Mouse (Mus musculus) forebrain, embryonic 16.5 days (tissue): ENCODE data around the gene Glrx3. TPM values are rescaled to one million over a fixed set of nuclear protein-coding genes. Genes with fewer than 3 reads are reported as not detected.

Experiments used
- ATAC-seq: fragments of 200-750 bp; cut with Nextera tagmentation; 2 replicates; pipeline ENCODE4 v1.8.0; 2017; ENCODE audit warnings: mild to moderate bottlenecking, moderate library complexity
- H3K27ac ChIP-seq: fragments of 300-500 bp; sonication (generic); 2 replicates; pipeline ENCODE4 v1.5.1; 2014; ENCODE audit warnings: low read length, control low read depth
- H3K27me3 ChIP-seq: fragments of 300-500 bp; sonication (generic); replicated peaks from 2 replicates; pipeline ENCODE4 v1.6.1; 2014; ENCODE audit warnings: low read length; ENCODE audit not compliant: control insufficient read depth, insufficient read depth
- H3K36me3 ChIP-seq: fragments of 300-500 bp; sonication (generic); 2 replicates; pipeline ENCODE4 v1.6.1; 2014; ENCODE audit not compliant: control insufficient read depth, insufficient read depth
- H3K4me1 ChIP-seq: fragments of 300-500 bp; sonication (generic); replicated peaks from 2 replicates; pipeline ENCODE4 v1.6.1; 2014; ENCODE audit warnings: low read length; ENCODE audit not compliant: control insufficient read depth, insufficient read depth
- H3K4me2 ChIP-seq: fragments of 300-500 bp; sonication (generic); 2 replicates; pipeline ENCODE4 v1.6.1; 2014; ENCODE audit warnings: mild to moderate bottlenecking, low read length, control low read depth
- H3K4me3 ChIP-seq: fragments of 300-500 bp; sonication (generic); replicated peaks from 2 replicates; pipeline ENCODE4 v1.5.1; 2014; ENCODE audit warnings: mild to moderate bottlenecking, low read length, control low read depth
- H3K9ac ChIP-seq: fragments of 300-500 bp; sonication (generic); replicated peaks from 2 replicates; pipeline ENCODE4 v1.6.1; 2014; ENCODE audit warnings: low read depth, low read length, control low read depth
- H3K9me3 ChIP-seq: fragments of 300-500 bp; sonication (generic); 2 replicates; pipeline ENCODE4 v1.6.1; 2016; ENCODE audit warnings: low read length; ENCODE audit not compliant: control insufficient read depth
- WGBS: fragments of 180-500 bp; shearing (Covaris S2); extraction: QIAGEN DNeasy Blood & Tissue Kit; methylation state at CpG from one replicate; pipeline ENCODE4 v1.1.7; 2014; 5-methylcytosine and 5-hydroxymethylcytosine counted together
- polyA plus RNA-seq: library from polyadenylated mRNA; unstranded; fragments of >200 nt; fragmentation: Nextera tagmentation; extraction: Ambion mirVana; gene quantifications from 2 replicates; pipeline ENCODE4 v1.2.1, GENCODE M21; 2015

The Glrx3 gene
- polyA plus RNA-seq = 253 and 278 TPM in 2 replicates

DNA sequence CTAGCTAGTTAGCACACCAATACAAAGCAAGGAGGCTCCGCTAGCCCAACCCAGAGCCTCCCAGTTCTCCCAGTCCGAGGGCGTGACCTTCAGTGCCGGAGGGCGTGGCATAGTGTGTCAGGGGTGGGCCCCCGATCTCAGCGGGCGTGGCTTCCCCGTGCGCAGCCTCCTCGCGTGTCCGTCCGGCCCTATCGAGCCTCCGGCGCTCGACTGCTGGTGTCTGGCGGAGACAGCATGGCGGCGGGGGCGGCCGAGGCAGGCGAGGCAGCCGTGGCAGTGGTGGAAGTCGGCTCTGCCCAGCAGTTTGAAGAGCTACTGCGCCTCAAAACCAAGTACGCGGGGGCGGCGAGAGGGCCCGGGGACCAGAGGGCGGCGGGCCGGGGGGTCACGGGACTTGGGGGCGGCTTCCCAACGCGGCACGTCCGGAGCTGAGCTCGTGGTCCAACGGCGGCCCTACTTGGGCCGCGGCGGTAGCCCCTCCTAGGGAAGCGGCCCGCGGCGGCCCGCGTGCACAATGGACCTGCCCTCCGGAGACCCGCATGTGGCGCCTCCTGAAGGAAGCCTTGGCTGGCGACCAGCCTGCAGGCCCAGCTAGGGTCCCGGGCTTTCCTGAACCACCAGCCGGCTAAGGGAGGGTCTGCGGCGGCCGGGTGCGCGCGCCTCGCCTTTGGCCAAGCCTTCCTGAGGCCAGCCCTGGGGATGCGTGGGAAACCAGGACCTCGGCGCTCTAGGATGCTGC lies at the start of gene Glrx3:
TSS of gene Glrx3 (plus strand) at position 175 of the 739 bp plus-strand sequence.
- Histone ChIP-seq H3K9me3 (no peaks in the 10 kb centered on the region), H3K27me3 (no peaks in the 10 kb centered on the region), H3K27ac (peak within 1 kb of the TSS; percentile 80), H3K4me2 (peak within 1 kb of the TSS; percentile 60), H3K9ac (peak within 1 kb of the TSS; percentile 85), H3K4me1 (peaks cover 22% of the 10 kb centered on the region), H3K36me3 (no peaks in the 10 kb centered on the region), H3K4me3 (peak within 1 kb of the TSS; percentile 77)
- WGBS = under 1% methylated on average over 65 of the region's 69 CpGs
- ATAC-seq = peak; percentile 96

DNA sequence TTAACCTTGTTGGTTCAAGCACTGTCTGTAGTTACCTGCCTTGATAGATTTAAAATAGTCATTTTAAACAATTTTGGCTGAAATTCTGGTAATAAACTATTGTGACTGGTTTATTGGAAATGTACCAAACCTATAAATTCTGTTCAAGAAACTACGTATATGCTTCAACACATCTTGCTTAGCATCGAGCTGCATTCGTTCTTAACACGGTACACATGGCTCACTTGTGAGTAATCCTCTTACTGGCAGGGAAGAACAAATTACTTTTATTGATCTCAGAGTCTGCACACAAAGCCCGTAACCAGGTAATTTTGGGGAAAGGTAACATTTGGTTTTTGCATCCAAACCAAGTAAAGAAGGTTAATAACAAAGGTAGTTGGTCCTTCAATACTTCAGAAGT lies 49.6 kb upstream of the Glrx3 start:
- no peak overlapping the region for H3K9ac ChIP-seq
- WGBS = 88% methylated on average over 5 of the region's 5 CpGs
- H3K4me2 ChIP-seq = no peak overlapping the region
- no peaks in the 10 kb centered on the region for H3K36me3 ChIP-seq
- ATAC-seq = no peak
- H3K4me3 ChIP-seq = no peak overlapping the region
- no peaks in the 10 kb centered on the region for H3K4me1 ChIP-seq
- no peaks in the 10 kb centered on the region for H3K9me3 ChIP-seq
- no peak overlapping the region for H3K27ac ChIP-seq
- no peaks in the 10 kb centered on the region for H3K27me3 ChIP-seq

DNA sequence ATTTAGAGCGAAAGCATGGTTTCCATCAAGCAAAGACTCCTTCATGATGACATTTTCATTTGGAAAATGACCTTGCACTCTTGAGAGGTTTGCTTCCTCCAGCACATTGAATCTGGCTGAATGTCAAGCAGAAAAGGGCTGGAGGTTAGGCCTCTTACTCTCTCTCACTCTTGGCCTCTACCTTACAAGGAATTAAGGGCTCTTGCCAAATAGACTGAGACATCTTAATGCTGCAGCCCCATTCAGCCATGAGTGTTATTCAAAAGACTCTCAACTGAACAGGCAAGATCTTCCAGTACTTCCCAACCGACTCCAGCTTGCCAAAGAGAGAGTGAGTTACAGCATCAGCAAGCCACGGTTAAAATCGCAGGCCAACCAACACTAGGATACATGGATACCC lies 42.0 kb upstream of the Glrx3 start:
- no peak overlapping the region for H3K27ac ChIP-seq
- H3K27me3 ChIP-seq = no peaks in the 10 kb centered on the region
- no peak overlapping the region for H3K9ac ChIP-seq
- ATAC-seq = no peak
- no peak overlapping the region for H3K4me3 ChIP-seq
- no peak overlapping the region for H3K4me2 ChIP-seq
- H3K36me3 ChIP-seq = no peaks in the 10 kb centered on the region
- no peaks in the 10 kb centered on the region for H3K9me3 ChIP-seq
- WGBS = 85% methylated on average over 4 of the region's 4 CpGs
- H3K4me1 ChIP-seq = no peaks in the 10 kb centered on the region

DNA sequence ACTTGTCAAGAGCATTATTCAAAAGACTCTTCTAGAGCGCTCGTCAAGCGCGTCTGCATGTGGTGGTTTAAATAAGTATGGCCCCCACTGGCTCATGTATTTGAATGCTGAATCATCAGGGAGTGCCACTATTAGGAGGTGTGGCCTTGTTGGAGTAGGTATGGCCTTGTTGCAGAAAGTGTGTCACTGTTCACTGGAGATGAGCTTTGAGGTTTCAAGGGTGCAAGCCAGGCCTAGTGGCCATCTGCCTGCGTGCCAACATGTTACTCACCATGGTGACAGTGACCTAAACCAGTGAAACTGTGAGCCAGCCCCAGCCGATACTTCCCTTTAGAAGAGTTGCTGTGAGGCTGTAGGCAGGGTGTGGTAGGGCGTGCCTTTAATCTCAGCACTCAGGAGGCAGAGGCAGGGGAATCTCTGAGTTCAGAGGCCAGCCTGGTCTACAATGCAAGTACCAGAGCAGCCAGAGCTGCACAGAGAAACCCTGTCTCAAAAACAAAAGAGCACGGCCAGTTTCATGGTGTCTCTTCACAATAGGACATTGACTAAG lies 40.0 kb upstream of the Glrx3 start:
- no peak overlapping the region for H3K9ac ChIP-seq
- no peak for ATAC-seq
- H3K4me3 ChIP-seq = no peak overlapping the region
- H3K9me3 ChIP-seq = no peaks in the 10 kb centered on the region
- H3K36me3 ChIP-seq = no peaks in the 10 kb centered on the region
- H3K27me3 ChIP-seq = no peaks in the 10 kb centered on the region
- no peak overlapping the region for H3K4me2 ChIP-seq
- 92% methylated on average over 8 of the region's 8 CpGs for WGBS
- H3K4me1 ChIP-seq = no peaks in the 10 kb centered on the region
- no peak overlapping the region for H3K27ac ChIP-seq

DNA sequence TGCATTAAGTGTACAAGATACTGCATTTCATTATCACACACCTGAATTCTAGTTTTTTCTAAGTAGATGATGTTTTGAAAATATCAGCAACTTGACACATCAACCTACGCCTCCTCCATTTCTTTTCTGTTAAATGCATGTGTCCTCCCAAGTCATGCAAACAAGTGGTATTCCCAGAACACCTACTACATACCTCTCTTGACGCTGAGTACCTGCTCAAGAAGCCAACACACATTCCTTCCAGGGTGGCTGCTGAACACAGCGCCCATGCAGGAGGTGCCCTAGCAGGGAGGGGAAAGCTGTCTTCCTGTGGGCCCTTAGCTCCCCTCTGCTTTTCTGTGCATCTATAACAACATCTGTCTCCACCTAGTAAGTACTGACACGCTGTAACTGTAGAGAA lies 38.4 kb upstream of the Glrx3 start:
- no peak overlapping the region for H3K9ac ChIP-seq
- 90% methylated on average over 4 of the region's 4 CpGs for WGBS
- no peaks in the 10 kb centered on the region for H3K4me1 ChIP-seq
- no peak overlapping the region for H3K4me2 ChIP-seq
- no peak for ATAC-seq
- H3K27ac ChIP-seq = no peak overlapping the region
- no peaks in the 10 kb centered on the region for H3K36me3 ChIP-seq
- no peak overlapping the region for H3K4me3 ChIP-seq
- H3K27me3 ChIP-seq = no peaks in the 10 kb centered on the region
- no peaks in the 10 kb centered on the region for H3K9me3 ChIP-seq

DNA sequence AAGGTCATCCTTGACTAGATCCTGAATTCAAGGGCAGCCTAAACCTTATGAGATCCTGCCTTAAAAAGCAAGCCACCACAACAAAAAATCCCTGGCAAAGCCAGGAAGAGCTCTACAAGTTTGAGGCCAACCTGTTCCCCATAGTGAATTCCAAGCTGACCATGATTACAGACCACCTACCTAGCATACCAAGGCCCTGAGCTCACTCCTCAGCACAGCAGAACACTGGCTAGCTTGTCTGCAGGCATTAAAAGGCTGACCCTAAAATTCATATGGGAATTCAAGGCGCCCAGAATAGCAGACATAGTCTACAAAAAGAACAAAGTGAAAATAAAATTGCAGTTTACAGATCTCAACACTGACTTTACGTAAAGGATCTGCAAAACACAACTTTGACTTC lies 33.3 kb upstream of the Glrx3 start:
- ATAC-seq = no peak
- 88% methylated on average over 2 of the region's 2 CpGs for WGBS
- H3K9ac ChIP-seq = no peak overlapping the region

DNA sequence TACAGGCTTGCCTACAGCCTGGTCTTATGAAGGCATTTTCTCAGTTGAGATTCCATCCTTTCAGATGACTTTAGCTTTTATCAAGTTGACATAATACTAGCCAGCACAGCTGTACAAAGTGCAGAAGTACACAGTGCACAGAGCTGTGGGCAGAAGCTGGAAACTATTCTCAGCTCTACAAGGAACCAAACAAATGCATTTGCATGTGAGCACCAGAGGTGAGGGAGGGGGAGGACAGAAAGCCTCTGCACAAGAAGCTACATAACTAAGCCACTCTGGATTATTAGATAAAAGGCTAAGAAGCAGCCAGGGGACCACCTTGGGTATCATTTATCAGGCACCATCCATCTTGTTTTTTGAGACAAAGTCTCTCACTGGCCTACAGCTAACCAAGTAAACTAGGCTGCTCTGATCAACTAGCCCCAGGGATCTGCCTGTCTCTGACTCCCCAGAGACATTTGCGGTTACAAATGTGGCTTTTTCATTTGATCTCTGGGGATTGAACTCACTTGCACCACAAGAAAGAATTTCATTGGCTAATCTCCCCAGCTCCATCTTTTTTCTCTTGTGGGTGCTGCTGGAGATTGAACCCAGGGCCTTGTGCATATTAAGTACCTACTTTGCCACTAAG lies 29.9 kb upstream of the Glrx3 start:
- Histone ChIP-seq H3K36me3 (no peaks in the 10 kb centered on the region), H3K4me2 (no peak overlapping the region), H3K9me3 (no peaks in the 10 kb centered on the region), H3K4me3 (no peak overlapping the region), H3K9ac (no peak overlapping the region), H3K27me3 (no peaks in the 10 kb centered on the region), H3K4me1 (peaks cover 4% of the 10 kb centered on the region), H3K27ac (no peak overlapping the region)
- ATAC-seq = no peak
- WGBS = 90% methylated on average over 1 of the region's 1 CpGs

More for the DNA sequence above, 33.3 kb upstream of the Glrx3 start:
- H3K27ac ChIP-seq = no peak overlapping the region
- H3K27me3 ChIP-seq = no peaks in the 10 kb centered on the region
- no peaks in the 10 kb centered on the region for H3K36me3 ChIP-seq
- H3K9me3 ChIP-seq = no peaks in the 10 kb centered on the region
- H3K4me2 ChIP-seq = no peak overlapping the region
- H3K4me3 ChIP-seq = no peak overlapping the region
- H3K4me1 ChIP-seq = no peaks in the 10 kb centered on the region

DNA sequence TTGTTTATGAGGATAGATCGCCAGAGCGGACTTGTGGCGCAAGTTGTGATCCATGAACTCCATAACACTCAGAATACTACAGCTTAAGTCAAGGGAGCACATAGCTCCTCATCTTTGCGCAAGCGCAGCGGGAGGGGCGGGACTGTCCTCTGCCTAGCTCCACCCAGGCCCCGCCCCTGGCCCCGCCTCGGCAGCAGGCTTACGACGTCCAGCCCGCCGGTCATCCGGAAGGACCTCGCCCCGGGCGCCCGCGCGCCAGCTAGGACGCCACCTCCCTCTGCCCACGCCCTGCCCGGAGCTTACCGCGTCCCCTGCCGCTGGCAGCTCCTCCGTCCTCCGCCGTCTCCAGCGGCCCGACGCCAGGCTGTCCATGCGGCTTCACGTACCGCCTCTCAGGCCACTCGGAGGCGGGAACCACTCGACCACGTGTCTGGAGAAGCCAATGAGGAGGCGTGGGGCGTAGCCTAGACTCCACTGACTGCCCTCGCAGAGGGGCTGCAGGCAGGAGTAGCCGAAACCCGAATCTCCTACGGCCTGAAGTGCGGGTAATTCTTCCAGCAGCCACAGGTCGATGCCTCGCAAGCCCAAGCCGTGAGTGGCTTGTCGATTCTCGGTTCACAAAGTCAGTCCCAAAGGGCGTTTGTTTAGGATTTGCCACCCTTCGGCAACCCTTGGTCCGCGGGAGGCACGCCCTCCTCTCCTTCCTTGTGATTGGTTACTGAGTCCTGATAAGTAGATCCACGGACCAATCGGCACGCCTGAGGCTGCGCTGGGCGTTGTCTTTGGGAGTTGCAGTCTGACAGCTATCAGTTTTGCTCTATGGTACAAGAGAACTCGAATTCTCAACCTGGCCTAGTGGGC lies 26.8 kb upstream of the Glrx3 start, which contains the start of gene 9430038I01Rik:
TSS of gene 9430038I01Rik (minus strand) at position 426 of the 861 bp plus-strand sequence.
- Histone ChIP-seq H3K27me3 (no peaks in the 10 kb centered on the region), H3K4me1 (peaks cover 4% of the 10 kb centered on the region), H3K4me3 (peak within 1 kb of the TSS; percentile 73), H3K4me2 (peak within 1 kb of the TSS; percentile 65), H3K36me3 (no peaks in the 10 kb centered on the region), H3K9me3 (no peaks in the 10 kb centered on the region), H3K9ac (peak within 1 kb of the TSS; percentile 71), H3K27ac (peak within 1 kb of the TSS; percentile 80)
- peak; percentile 100 for ATAC-seq
- under 1% methylated on average over 60 of the region's 63 CpGs for whole genome bisulfite sequencing

DNA sequence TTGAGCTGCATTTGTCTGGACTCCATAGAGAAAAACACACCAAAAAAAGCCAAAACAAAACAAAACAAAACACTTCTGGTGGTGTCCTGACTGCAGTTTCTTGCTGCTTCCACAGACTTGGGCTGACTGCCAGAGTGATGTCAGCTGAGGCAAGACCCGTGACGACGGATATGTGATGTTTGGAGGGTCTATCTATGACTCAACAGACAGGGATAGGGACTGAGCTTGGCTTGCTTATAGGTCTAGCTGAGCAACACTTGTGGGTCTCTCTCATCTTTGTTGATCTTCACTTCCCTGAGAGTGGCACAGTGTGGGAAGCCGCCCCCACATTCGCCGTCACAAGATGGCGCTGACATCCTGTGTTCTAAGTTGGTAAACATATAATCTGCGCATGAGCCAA lies 22.7 kb upstream of the Glrx3 start:
- H3K27me3 ChIP-seq = no peaks in the 10 kb centered on the region
- no peak overlapping the region for H3K4me3 ChIP-seq
- H3K4me1 ChIP-seq = peaks cover 4% of the 10 kb centered on the region
- H3K4me2 ChIP-seq = no peak overlapping the region
- ATAC-seq = no peak
- no peaks in the 10 kb centered on the region for H3K9me3 ChIP-seq
- H3K36me3 ChIP-seq = no peaks in the 10 kb centered on the region
- 80% methylated on average over 7 of the region's 8 CpGs for WGBS
- H3K9ac ChIP-seq = no peak overlapping the region
- H3K27ac ChIP-seq = no peak overlapping the region
